Mouse (Mus musculus) c-Kit-positive CD71-negative TER-119-negative erythroid progenitor cells, embryonic 14.5 days (primary cell): ENCODE measurements around the gene Gsg1.
A peak's percentile ranks its signal among the peaks of the same experiment; 100 is the strongest.

Experiments
- DNase-seq: peaks from one replicate; pipeline ENCODE4 v3.0.0-alpha.2; 2013; ENCODE audit warnings: low read depth

Gsg1 gene

GRCm38 (mm10) chr6:135260435-135260834, 6.3 kb upstream of the Gsg1 start:
- DNase-seq: no peak

GRCm38 (mm10) chr6:135252728-135253077, 1.4 kb downstream of the Gsg1 start:
- DNase-seq: peak; percentile 66

DNA sequence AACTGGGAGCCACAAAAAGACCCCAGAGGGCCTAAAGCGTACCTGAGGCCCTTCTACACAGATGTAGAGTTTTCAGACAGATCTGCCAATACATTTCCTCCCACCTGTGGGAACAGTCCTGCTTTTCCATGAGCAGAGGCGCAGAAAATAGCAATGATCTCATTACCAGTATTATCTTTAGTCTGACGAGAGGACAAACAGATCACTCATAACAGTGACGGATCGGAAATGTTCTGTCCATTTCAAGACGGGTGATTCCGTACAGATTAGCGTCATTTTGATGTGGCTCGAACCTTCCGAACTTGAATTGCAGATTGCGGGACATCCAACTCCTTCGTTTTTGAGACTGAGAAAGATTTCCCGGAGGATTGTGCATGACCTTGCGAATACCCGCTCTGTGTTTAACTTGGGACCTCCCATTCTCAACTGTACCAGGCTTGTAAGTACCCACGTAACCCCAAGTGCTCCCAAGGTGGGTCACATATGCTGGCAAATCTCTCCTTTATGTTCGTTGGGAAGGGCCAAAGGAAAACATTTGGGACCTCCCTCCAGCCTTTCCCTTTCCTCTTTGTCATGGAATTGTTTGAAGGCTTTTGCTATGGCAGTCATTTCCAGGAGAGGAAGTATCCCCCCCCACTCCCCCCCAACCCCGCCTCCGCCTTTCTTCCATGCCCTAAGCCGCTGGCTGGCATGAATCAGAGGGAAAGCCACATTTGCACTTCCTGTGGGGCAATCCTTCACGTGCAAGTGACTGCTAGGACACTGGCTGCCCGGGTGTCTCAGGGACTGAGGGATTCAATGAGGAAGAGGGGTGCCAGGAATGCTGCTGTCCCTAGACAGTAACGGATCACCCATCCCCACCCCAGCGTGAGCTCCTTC, 2.1 kb downstream of the Gsg1 start:
- DNase-seq: no peak

DNA sequence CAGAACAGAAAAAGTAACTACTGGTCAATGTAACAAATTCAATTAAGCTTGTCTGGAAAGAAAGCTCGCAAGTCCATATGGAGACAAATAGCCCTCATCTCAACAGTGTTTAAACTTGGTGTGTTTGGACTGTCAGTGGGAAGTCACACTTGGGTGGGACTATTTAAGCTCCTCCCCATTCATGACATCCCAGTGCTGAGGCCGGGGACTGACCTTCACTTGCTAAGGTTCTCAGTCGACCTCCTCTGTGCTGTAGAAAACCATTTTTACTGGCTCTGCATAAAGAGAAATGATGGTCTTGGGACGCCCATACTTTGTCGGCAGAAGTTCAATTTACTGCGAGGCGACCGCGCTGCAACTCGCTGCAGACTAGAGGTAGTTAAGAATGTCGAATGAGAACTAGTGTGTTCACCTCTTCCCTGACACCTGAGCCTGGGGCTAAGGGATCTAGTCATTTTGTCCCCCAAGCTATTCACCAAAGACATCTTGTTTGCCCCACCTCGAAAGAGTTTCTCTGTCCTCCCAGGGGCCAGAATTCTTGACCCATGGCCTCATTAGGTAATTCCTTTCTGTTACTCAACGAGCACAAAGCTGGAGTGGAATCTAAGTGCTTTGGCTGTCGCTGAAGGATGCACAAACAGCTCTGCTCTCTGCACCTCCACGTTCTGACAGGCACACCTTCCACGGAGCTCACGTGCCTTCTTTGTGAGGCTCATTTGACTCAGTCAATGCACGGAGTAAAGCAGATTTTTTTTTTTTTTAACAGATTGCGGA, 3.0 kb downstream of the Gsg1 start:
- no peak for DNase-seq

DNA sequence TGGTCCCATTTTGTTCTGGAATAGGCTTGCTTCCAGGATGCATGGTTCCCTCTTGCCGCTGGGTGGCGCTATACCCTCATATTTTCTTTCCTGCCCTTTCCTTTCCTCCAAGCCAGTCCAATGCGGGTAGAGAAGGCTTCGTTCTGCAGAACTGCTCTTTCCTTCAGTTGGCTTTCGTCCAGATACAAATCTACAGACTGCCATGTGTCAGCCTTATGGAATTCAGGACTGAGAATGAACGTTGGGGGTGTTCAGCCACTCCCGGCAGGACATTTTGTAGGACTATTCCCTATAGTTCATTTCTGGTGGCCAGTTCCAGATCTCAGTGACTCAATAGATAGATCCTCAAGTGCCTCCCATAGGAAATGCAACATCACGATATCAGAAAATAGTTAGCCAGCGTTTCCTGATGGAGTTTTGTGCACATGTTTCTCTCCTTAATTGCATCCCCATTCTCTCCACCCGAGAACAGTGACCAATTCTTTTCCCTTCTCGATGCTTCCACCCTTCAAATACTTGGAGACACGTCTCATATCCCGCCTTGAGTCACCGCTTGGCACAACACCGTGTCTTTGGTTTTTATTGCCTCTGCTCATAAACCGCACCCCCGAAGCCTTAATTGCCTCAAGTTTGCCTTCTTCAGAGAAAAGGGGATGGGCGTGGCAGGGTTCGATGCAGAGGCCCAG, 4.2 kb downstream of the Gsg1 start:
- DNase-seq: no peak

DNA sequence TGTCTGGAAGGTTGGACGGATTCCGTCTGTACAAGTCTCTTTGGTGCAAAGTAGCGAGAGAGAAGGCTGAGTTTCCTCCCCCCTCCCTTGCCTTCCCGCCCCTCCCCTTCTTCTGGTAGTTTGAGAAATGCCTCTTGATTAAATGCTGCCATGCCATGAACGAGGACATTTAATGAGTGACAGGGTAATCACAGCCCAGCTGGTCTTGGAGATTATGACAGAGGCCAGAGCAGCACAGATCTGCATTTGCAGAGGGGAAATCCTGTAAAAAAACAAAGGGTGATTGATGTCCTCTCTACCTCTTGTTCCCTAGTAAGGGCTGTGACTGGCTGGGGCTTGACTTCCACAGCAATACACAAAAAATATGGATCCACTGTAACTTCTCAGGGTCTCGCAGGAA, 6.3 kb downstream of the Gsg1 start:
- no peak for DNase-seq

DNA sequence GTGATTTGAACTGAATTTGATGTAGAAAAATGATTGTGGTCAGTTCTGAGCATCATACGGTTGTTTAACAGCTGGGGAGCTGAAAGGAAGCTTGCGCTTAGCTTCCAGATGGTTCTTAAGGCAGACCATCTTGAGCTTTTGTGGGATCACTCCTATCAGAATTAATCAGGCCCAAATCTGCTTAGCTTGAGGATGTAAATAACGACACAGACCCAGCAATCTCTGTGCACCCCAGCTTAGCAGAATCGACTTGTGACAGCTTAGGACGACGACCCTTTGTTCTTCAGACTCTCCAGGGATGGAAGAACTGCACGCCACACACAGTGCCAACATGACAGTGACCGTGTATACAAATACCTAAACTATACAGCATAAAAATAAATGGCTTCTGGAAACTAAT, 8.6 kb downstream of the Gsg1 start:
- DNase-seq: no peak

GRCm38 (mm10) chr6:135240361-135240760, 13.8 kb downstream of the Gsg1 start:
- no peak for DNase-seq

DNA sequence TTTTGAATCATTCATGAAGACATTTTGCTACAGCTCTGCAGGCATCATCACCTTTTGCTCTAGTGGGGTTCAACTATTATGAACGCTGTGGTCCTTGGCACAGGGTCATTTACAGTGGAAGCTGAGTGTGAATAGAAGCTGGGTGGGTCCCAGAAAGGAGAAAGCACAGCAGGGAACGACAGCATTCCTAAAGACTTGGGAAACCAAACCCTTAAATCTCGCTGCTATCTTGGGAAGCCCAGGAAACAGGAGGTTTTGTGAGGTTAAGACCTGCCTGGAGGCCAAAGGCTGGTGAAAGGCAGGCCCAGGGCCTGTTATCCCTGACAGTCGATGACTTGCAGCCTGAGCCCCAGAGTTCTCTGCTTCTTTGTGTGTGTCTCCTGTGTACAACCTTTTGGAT, 15.9 kb downstream of the Gsg1 start:
- DNase-seq: no peak

- no peak for DNase-seq
These were observed 16.8 kb downstream of the Gsg1 start for GRCm38 (mm10) chr6:135237326-135237725.

DNA sequence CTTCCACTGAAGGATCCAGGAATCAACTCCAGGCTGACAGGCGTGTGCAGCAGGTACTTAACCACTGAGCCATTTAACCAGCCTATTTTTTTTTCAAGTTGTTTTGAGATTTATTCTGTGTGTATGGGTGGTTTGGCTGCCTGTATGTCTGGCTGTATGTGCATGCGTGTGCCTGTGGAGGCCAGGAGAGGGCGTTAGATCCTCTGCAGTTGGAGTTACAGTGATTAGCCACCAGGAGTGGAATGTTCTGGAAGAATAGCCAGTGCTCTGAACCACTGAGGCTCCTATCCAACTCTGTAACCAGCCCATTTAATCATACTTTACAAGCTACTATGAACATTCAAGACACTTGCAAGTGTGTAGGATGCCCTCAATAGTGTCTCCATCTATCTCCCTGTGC, 17.6 kb downstream of the Gsg1 start:
- no peak for DNase-seq

- no peak for DNase-seq
These were observed 18.4 kb downstream of the Gsg1 start for GRCm38 (mm10) chr6:135235742-135236141.

- DNase-seq: no peak
These were observed 21.5 kb downstream of the Gsg1 start for GRCm38 (mm10) chr6:135232443-135233182.

GRCm38 (mm10) chr6:135230586-135230985, 23.6 kb downstream of the Gsg1 start:
- no peak for DNase-seq

DNA sequence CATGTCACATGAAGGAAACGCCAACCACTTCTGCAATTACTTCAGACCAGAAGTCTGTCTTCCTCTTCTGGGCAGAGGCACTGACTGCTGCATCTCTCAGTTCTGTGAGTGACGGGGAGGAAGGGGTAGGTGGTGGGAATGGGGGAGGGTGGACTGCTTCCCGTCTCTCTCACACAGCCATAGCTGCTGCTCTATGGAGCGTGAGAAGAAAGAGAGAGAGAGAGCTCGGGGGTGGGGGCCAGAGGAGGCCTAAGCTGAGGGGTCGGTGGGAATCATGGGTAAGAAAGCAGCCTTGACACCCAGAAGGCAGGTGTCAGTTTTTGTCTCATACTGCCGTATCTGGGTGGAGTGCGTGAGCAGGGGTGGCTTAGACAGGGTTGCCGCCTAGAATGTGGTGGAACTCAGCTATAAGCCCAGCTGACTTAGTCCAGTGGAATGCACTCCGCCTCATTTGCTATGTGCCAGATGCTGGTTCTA, 25.6 kb downstream of the Gsg1 start:
- no peak for DNase-seq

DNA sequence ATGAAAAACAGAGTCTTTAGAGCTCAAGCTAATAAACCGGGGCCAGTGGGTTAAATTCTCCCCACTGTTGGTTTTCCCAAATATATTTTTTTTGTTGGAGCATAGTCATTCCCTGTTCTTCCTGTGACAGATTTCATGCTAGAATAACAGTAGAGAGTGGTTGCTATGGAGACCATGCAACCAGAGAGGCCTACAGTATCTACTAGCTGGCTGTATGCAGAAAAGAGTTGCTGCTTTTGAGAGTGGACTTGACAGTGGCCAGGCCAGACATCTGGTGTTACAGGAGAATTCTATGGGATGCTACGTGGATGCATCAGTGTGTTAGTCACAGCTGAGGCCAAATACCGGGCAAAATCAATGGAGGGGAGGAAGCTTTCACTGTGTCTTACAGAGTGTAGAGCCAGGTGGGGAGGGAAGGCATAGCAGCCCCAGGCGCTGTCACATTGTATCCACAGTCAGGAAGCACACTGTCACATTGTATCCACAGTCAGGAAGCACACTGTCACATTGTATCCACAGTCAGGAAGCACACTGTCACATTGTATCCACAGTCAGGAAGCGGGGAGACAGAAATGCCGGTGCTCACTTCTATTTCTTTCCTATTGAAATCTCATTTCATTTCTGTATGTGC, 30.2 kb downstream of the Gsg1 start:
- DNase-seq: no peak

DNA sequence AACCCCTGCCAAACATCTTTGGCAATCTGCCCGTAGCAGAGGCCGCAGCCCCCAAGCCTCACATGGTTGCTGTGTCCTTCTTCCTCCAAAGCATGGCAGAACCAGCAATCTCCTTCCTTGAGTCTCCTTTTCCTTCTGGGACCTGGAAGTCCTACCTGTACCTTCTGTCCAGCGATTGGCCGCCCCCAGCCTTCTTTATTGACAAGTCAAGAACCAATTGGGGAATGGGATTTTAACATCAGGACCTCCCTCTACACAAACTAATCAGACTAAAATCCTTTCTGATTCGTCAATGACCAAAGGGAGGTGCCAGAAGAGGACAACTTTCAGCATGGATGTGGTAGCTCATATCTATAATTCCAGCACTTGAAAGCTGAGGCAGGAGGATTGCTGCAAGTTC, 34.2 kb downstream of the Gsg1 start:
- no peak for DNase-seq

DNA sequence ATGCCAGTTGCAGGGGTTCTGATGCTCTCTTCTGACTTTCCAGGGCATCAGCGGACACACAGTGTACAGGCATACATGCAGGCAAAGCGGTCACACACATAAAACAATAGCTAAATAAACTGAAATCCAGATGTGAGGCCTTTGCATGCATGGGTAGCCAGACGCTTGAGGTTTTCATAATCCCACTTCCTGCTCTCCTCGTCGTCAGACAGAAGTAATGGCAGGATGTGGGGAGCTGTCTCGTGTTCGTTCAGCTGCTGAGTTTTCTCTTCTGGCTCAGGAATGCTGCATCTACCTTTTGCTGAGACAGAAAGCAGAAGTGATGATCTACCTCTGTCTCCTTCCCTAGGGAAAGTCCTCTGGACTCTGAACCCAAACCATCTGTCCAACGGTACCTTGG, 35.8 kb downstream of the Gsg1 start:
- no peak for DNase-seq

GRCm38 (mm10) chr6:135212666-135213065, 41.5 kb downstream of the Gsg1 start:
- no peak for DNase-seq

- DNase-seq: no peak
These were observed 43.0 kb downstream of the Gsg1 start for GRCm38 (mm10) chr6:135211169-135211568.

- no peak for DNase-seq
These were observed 47.2 kb downstream of the Gsg1 start for GRCm38 (mm10) chr6:135206909-135207308.

GRCm38 (mm10) chr6:135205802-135206201, 48.3 kb downstream of the Gsg1 start:
- DNase-seq: no peak
